Mouse (Mus musculus) liver, embryonic 14.5 days (tissue): ENCODE results near the gene Hist3h2a. TPM values are rescaled to one million over a fixed set of nuclear protein-coding genes. Genes with fewer than 3 reads are reported as not detected.

Source experiments
- ATAC-seq: fragments of 200-750 bp; cut with Nextera tagmentation; 2 replicates; pipeline ENCODE4 v1.8.0; 2017; ENCODE audit warnings: moderate number of reproducible peaks, mild to moderate bottlenecking, moderate library complexity; ENCODE audit not compliant: insufficient read depth
- DNase-seq, 3 experiments: peaks; one replicate each; pipeline ENCODE4 v3.0.0-alpha.2; 2012 to 2013; ENCODE audit warnings: low read depth in 3 of 3, low spot score in 3 of 3
- H3K27ac ChIP-seq: fragments of 300-500 bp; sonication (generic); 2 replicates; pipeline ENCODE4 v1.5.1; 2014; ENCODE audit warnings: moderate library complexity, mild to moderate bottlenecking, control low read depth, inconsistent platforms
- H3K27me3 ChIP-seq: fragments of 300-500 bp; sonication (generic); 2 replicates; pipeline ENCODE4 v1.6.1; 2014; ENCODE audit warnings: mild to moderate bottlenecking, low read length, moderate library complexity; ENCODE audit not compliant: control insufficient read depth, insufficient read depth
- H3K36me3 ChIP-seq: fragments of 300-500 bp; sonication (generic); replicated peaks from 2 replicates; pipeline ENCODE4 v1.6.1; 2014; ENCODE audit warnings: low read depth; ENCODE audit not compliant: control insufficient read depth, insufficient read depth
- H3K4me1 ChIP-seq, 2 experiments: fragments of 200-500 bp in 1 of 2; fragments of 300-500 bp in 1 of 2; sonication (generic) in 1 of 2; replicated peaks; 2 replicates each; pipeline ENCODE4 v1.6.1; 2012 to 2014; ENCODE audit warnings: antibody characterized with exemption in 1 of 2, inconsistent platforms in 1 of 2, low read length in 1 of 2; ENCODE audit not compliant: control insufficient read depth in 2 of 2, insufficient read depth in 2 of 2
- H3K4me2 ChIP-seq: fragments of 300-500 bp; sonication (generic); 2 replicates; pipeline ENCODE4 v1.6.1; 2014; ENCODE audit warnings: low read depth, mild to moderate bottlenecking, control low read depth, moderate library complexity
- H3K4me3 ChIP-seq, 2 experiments: fragments of 200-500 bp in 1 of 2; fragments of 300-500 bp in 1 of 2; sonication (generic) in 1 of 2; 2 replicates each; pipeline ENCODE4 v1.5.1; 2012 to 2014; ENCODE audit warnings: low read depth in 2 of 2, low read length in 2 of 2, mild to moderate bottlenecking in 2 of 2, control low read depth in 1 of 2, inconsistent platforms in 1 of 2, moderate library complexity in 1 of 2; ENCODE audit not compliant: insufficient read depth in 1 of 2
- H3K9ac ChIP-seq: fragments of 300-500 bp; sonication (generic); replicated peaks from 2 replicates; pipeline ENCODE4 v1.6.1; 2014; ENCODE audit warnings: mild to moderate bottlenecking, control low read depth, moderate library complexity
- H3K9me3 ChIP-seq: fragments of 300-500 bp; sonication (generic); 2 replicates; pipeline ENCODE4 v1.6.1; 2016; ENCODE audit warnings: low read length, mixed read lengths; ENCODE audit not compliant: control insufficient read depth
- CTCF ChIP-seq: IDR thresholded peaks from 2 replicates; pipeline ENCODE4 v1.5.1; 2016; ENCODE audit warnings: antibody characterized with exemption, low read depth, control low read depth
- EP300 ChIP-seq: IDR thresholded peaks from 2 replicates; pipeline ENCODE4 v1.6.1; 2016; ENCODE audit warnings: antibody characterized with exemption, low read depth
- WGBS: fragments of 180-500 bp; shearing (Covaris S2); extraction: QIAGEN DNeasy Blood & Tissue Kit; methylation state at CpG from one replicate; pipeline ENCODE4 v1.1.7; 2014; ENCODE audit not compliant: insufficient replicate concordance; 5-methylcytosine and 5-hydroxymethylcytosine counted together
- polyA plus RNA-seq, 2 experiments: library from polyadenylated mRNA; depleted of rRNA in 1 of 2; stranded (reverse) in 1 of 2; unstranded in 1 of 2; fragments of >200 nt; fragmentation: Nextera tagmentation in 1 of 2; extraction: Ambion mirVana in 1 of 2; gene quantifications; 2 replicates each; pipeline versions ENCODE4 v1.2.1 to v1.2.3; 2012 to 2014

The Hist3h2a gene
- polyA plus RNA-seq, 2 experiments: 11.0 to 13.5 TPM

DNA sequence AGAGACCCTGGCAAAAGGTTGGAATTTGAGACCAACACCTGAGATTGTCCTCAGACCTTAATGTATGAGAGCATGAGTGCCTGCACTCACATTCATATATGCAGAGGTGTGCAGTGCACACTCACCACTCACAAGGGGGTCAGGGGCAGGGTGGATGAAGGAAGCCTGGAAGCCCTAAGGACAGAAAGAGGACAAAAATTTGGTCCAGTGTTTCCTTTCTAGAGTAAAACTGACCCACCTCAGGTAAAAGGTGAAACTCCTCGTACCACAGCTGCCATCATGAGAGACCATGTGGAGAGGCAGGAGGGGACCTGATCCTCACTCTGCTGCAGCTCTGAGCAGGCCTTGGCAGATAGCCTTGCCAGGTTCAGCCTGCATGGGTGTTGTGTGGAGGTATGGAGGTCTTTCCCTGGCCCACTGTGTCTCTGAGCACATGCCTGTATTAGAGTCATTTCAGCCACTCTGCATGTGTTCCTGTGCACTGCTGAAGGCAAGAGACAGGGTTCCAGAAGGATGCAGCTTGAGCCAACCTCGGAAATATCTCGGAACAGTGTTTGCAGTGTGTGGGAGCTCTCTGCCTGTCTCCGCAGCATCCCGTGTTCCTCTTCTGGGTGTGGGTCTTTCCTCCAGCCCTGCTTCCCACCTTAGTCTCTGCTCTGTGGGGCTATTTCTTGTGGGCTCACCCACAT lies 2.9 kb downstream of the Hist3h2a start:
- DNase-seq: peak in 1 of 3 experiments; percentile 36
- Histone ChIP-seq H3K4me2 (peak overlapping the region; percentile 77), H3K27ac (peak overlapping the region; percentile 9; the same call in 1 of the 2 replicates), H3K36me3 (peaks cover 14% of the 10 kb centered on the region), H3K27me3 (peaks cover 14% of the 10 kb centered on the region), H3K9ac (peak overlapping the region; percentile 45), H3K4me3 (peak overlapping the region; percentile 85 to 91), H3K4me1 (peaks cover 20 to 30% of the 10 kb centered on the region in 2 experiments), H3K9me3 (peaks cover 3% of the 10 kb centered on the region; the same call in 1 of the 2 replicates)
- TF ChIP-seq EP300 (no peak), CTCF (no peak)
- 87% methylated on average over 5 of the region's 5 CpGs for WGBS
- ATAC-seq: no peak

DNA sequence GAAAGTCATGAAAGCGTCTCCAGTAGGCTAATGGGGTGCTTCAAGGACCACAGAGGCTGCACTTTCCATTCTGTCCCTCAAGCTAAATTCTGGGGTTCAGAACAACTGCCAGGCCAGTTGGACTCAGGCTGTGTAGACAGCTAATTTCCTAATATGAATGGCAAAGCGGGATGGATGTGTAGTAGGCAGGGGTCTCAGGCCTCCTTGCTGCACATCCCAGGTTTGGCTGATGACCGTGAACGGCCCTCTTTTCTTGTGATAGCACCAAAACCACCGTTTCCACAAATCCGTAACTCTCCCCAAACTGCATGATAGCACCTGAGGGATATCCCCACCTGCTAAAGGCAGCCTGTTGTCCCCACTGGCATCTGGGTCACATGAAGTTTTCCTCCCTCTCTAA lies 4.1 kb downstream of the Hist3h2a start:
- Histone ChIP-seq H3K4me1 (peaks cover 12 to 22% of the 10 kb centered on the region in 2 experiments), H3K27me3 (peaks cover 22% of the 10 kb centered on the region), H3K9me3 (peaks cover 3% of the 10 kb centered on the region; the same call in 1 of the 2 replicates), H3K4me3 (peak overlapping the region; percentile 4 to 63; a peak in 3 of 4 replicates), H3K36me3 (peaks cover 14% of the 10 kb centered on the region), H3K9ac (peak overlapping the region; percentile 73), H3K27ac (peak overlapping the region; percentile 68), H3K4me2 (peak overlapping the region; percentile 77)
- WGBS: 72% methylated on average over 6 of the region's 6 CpGs
- no peak for TF ChIP-seq EP300
- no peak for TF ChIP-seq CTCF
- ATAC-seq (no peak), DNase-seq (no peak)

- H3K4me2 ChIP-seq: peak overlapping the region; percentile 77
- peaks cover 25% of the 10 kb centered on the region for H3K27me3 ChIP-seq
- DNase-seq (peak in 1 of 3 experiments; percentile 45), ATAC-seq (no peak)
- peaks cover 3% of the 10 kb centered on the region; the same call in 1 of the 2 replicates for H3K9me3 ChIP-seq
- peak overlapping the region; percentile 63 to 76 for H3K4me3 ChIP-seq
- H3K36me3 ChIP-seq: peaks cover 14% of the 10 kb centered on the region
- H3K27ac ChIP-seq: peak overlapping the region; percentile 68
- peak overlapping the region; percentile 73 for H3K9ac ChIP-seq
- TF ChIP-seq EP300 (no peak), CTCF (no peak)
- peaks cover 12 to 22% of the 10 kb centered on the region in 2 experiments for H3K4me1 ChIP-seq
- 11% methylated on average over 15 of the region's 15 CpGs for WGBS
Observed at GRCm38 (mm10) chr11:58959186-58959825, 4.8 kb downstream of the Hist3h2a start.

- whole genome bisulfite sequencing: 1% methylated on average over 40 of the region's 40 CpGs
- H3K9ac ChIP-seq: peak overlapping the region; percentile 73
- ATAC-seq: peak; percentile 91
Observed at GRCm38 (mm10) chr11:58959921-58960465, 5.5 kb downstream of the Hist3h2a start.

More at GRCm38 (mm10) chr11:58959921-58960465, 5.5 kb downstream of the Hist3h2a start:
- peaks cover 3% of the 10 kb centered on the region; the same call in 1 of the 2 replicates for H3K9me3 ChIP-seq
- peak overlapping the region; percentile 68 for H3K27ac ChIP-seq
- peak; percentile 76 for TF ChIP-seq CTCF
- peak; percentile 32; the same call in 1 of the 2 replicates for TF ChIP-seq EP300
- peak overlapping the region; percentile 63 to 76 for H3K4me3 ChIP-seq
- peaks cover 25% of the 10 kb centered on the region for H3K27me3 ChIP-seq
- peak; percentile 89 to 91 (median 91) for DNase-seq
- H3K4me2 ChIP-seq: peak overlapping the region; percentile 77
- H3K36me3 ChIP-seq: peaks cover 14% of the 10 kb centered on the region
- peaks cover 12 to 22% of the 10 kb centered on the region in 2 experiments for H3K4me1 ChIP-seq
